In the genomic region with DNA sequence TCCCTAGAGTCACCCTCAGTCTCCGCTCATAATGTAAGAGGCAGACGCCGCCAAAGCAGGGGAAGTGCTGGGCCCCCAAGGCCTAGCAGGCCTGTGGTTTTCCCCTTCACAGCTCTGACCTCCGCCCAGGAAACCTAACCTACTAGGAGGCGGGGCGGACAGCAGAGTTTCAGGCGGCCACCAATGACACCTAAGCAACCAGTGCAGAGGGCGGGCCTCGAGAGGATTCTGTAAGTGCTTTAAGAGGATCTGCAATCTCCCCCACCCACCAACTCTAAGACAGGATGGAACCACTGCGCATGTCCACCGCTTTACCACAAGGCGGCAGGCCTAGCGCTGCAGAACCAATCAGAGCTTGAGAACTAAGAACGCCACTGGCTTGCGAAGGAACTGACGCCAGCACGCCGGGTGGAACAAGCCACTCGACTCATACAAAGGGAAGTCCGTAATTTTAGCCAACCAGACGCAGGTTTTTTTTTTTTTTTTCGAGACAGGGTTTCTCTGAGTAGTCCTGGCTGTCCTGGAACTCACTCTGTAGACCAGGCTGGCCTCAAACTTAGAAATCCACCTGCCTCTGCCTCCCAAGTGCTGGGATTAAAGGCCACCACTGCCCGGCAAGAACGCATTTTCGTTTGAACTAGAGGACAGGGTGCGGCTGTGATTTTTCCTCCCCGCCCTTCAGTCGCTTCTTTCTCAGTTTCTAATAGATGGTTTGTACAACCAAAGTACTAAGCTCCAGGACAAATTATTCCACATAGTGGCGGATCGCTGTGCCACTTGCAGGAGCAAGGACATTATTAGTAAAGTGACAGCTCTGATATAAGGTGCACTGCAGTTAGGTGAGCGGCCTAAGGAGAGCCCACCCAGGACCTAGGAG, we compare ENCODE assay signal across 7 mouse cellular contexts. TPM values are rescaled to one million over a fixed set of nuclear protein-coding genes. Genes with fewer than 3 reads are reported as not detected.
DNase-seq lines count a peak whose midpoint lies in the region; ATAC-seq lines count a peak whose summit lies in the region.

No protein-coding gene starts in this region.

- DNase-seq in adrenal gland, adult 18-20 months (ENCODE audit: low spot score in 2 of 2): peak; percentile 59 to 67
- peak; percentile 95 for DNase-seq in embryo, embryonic 10.5 days (ENCODE audit: low spot score)
- DNase-seq in gastrocnemius, postnatal 14 days: peak; percentile 88
- peak; percentile 86 to 93 for DNase-seq in left cerebral cortex, postnatal 10 days (ENCODE audit: extremely low spot score in 1 of 2, low spot score in 2 of 2)
- peak; percentile 80 for DNase-seq in right cerebral cortex, postnatal 4 days

- peak; percentile 86 for ATAC-seq in inflammation-experienced regulatory T-cells, adult 6 months
- ATAC-seq in megakaryocyte-erythroid progenitor cell, adult 5-6 weeks (replicated peaks; ENCODE audit: low FRiP score, low TSS enrichment, poor library complexity, severe bottlenecking): peak; percentile 98

- intact Hi-C loops in gastrocnemius, postnatal 14 days (cut with DNase I; ENCODE audit: low total_unique reads): no loop called here
- intact Hi-C loops in left cerebral cortex, postnatal 10 days (cut with DNase I): no loop called here

RNA-seq across cellular contexts. Expression of a gene that starts 6.6 kb away (rescaled TPM):
- total RNA-seq in adrenal gland, adult 18-20 months (2021): 1 to 10 TPM; 3.1 to 4.2 TPM
- total RNA-seq in gastrocnemius, postnatal 14 days (2021): under 1 TPM; 0.55 to 0.66 TPM
- polyA plus RNA-seq in inflammation-experienced regulatory T-cells, adult 6 months (2017; shearing (Covaris generic)): 100 to 1,000 TPM; 114 to 148 (median 147) TPM
- 1 to 10 TPM; 5.3 to 5.4 TPM for total RNA-seq in left cerebral cortex, postnatal 10 days (2021)
- total RNA-seq in megakaryocyte-erythroid progenitor cell, adult 5-6 weeks (2014; fragmentation: Nextera tagmentation): 27.6 and 32.5 TPM in 2 replicates
- 13.7 and 20.1 TPM in 2 replicates for total RNA-seq in megakaryocyte-erythroid progenitor cell, adult 5-6 weeks (2017)

RNA-seq across cellular contexts. Expression of a gene that starts 6.7 kb away (rescaled TPM):
- total RNA-seq in adrenal gland, adult 18-20 months (2021): 10 to 100 TPM; 80.3 to 83.2 TPM
- total RNA-seq in gastrocnemius, postnatal 14 days (2021): 10 to 100 TPM; 58.8 to 66.1 TPM
- 100 to 1,000 TPM; 173 to 214 (median 188) TPM for polyA plus RNA-seq in inflammation-experienced regulatory T-cells, adult 6 months (2017; shearing (Covaris generic))
- total RNA-seq in left cerebral cortex, postnatal 10 days (2021): 10 to 100 TPM; 56.9 to 60.6 TPM
- total RNA-seq in megakaryocyte-erythroid progenitor cell, adult 5-6 weeks (2014; fragmentation: Nextera tagmentation): 224 and 245 TPM in 2 replicates
- total RNA-seq in megakaryocyte-erythroid progenitor cell, adult 5-6 weeks (2017): 150 TPM in 2 replicates

RNA-seq across cellular contexts. Expression of a gene that starts 15.6 kb away (rescaled TPM):
- 10 to 100 TPM; 22.0 to 29.6 TPM for total RNA-seq in adrenal gland, adult 18-20 months (2021)
- 1 to 10 TPM; 3.8 to 4.2 TPM for total RNA-seq in gastrocnemius, postnatal 14 days (2021)
- polyA plus RNA-seq in inflammation-experienced regulatory T-cells, adult 6 months (2017; shearing (Covaris generic)): 10 to 100 TPM in 1 of 3 experiments, 1 to 10 TPM in 2; 4.2 to 10.0 (median 6.5) TPM
- 1 to 10 TPM; 3.1 to 5.1 TPM for total RNA-seq in left cerebral cortex, postnatal 10 days (2021)
- 3.3 and 7.6 TPM in 2 replicates for total RNA-seq in megakaryocyte-erythroid progenitor cell, adult 5-6 weeks (2014; fragmentation: Nextera tagmentation)
- 6.9 and 11.0 TPM in 2 replicates for total RNA-seq in megakaryocyte-erythroid progenitor cell, adult 5-6 weeks (2017)

RNA-seq across cellular contexts. Expression of a gene that starts 19.2 kb away (rescaled TPM):
- total RNA-seq in adrenal gland, adult 18-20 months (2021): 10 to 100 TPM in 1 of 2 experiments, 1 to 10 TPM in 1; 7.0 to 13.8 TPM
- total RNA-seq in gastrocnemius, postnatal 14 days (2021): 1 to 10 TPM; 1.4 to 1.5 TPM
- 10 to 100 TPM in 1 of 3 experiments, 1 to 10 TPM in 2; 5.6 to 21.3 (median 9.7) TPM for polyA plus RNA-seq in inflammation-experienced regulatory T-cells, adult 6 months (2017; shearing (Covaris generic))
- 100 to 1,000 TPM; 414 to 459 TPM for total RNA-seq in left cerebral cortex, postnatal 10 days (2021)
- total RNA-seq in megakaryocyte-erythroid progenitor cell, adult 5-6 weeks (2014; fragmentation: Nextera tagmentation): not detected in 2 replicates
- total RNA-seq in megakaryocyte-erythroid progenitor cell, adult 5-6 weeks (2017): 0.15 and 2.0 TPM in 2 replicates

RNA-seq across cellular contexts. Expression of a gene that starts 23.2 kb away (rescaled TPM):
- not detected for total RNA-seq in adrenal gland, adult 18-20 months (2021)
- not detected for total RNA-seq in gastrocnemius, postnatal 14 days (2021)
- 1 to 10 TPM; 1.5 to 3.2 (median 2.7) TPM for polyA plus RNA-seq in inflammation-experienced regulatory T-cells, adult 6 months (2017; shearing (Covaris generic))
- not detected for total RNA-seq in left cerebral cortex, postnatal 10 days (2021)
- total RNA-seq in megakaryocyte-erythroid progenitor cell, adult 5-6 weeks (2014; fragmentation: Nextera tagmentation): not detected in 2 replicates
- not detected in 2 replicates for total RNA-seq in megakaryocyte-erythroid progenitor cell, adult 5-6 weeks (2017)

Comparison
In these comparisons a context has a peak if more than half of its experiments do, and no peak if none do; other contexts are left out.
1. Peak in every context shown above with its lines: DNase-seq and ATAC-seq.